Mouse (Mus musculus): ENCODE measurements at regions not wholly inside any gene's neighbourhood (a gene's known extent, or its start where the extent isn't known, plus 50 kb on each side); places are given as distances from the start of the nearest gene placed in this dataset.

- DNase-seq (ENCODE audit: inconsistent ontology term), result no peak
These were observed 78.0 kb upstream of the Gm11232 start for GRCm38 (mm10) chr4:71835737-71836136.

DNA sequence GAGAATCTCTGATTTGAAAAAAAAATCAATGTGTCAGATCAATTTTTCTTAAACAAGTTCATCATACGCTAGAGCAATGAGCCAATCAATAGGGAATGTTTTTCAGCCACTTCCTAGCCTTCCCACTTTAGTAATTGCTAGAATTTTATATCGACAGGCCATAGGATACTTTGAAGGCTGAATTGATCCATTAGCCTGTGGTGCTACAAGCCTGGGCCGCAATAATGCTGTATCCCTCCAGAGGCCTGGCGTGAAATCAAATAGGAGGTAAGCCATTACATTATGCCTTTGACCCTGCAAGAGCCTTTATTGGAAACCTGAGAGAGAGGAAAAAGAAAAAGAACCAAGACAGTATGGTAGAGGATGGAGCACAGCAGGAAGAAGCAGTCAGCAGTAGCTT, 53.7 kb upstream of the Gm11232 start:
- DNase-seq (ENCODE audit: inconsistent ontology term), result no peak

DNA sequence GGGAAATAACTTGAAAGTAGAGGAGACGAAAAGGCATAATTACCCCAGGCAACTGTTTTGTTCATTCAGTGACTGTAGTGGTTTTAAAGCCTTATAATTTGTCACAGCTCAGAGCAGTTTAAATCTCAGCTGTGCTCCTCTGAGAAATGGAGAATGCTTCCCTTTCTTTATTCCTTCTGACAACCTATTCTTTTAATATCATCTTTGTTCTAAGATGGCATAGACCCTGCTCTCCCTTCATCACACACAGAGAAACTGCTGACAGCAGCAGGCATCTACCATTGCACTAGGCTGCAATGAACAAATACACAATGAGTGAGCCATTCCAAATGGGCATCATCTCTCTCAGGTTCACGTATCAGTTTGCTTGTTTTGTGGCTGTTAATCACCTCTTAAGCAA, 50.5 kb upstream of the Gm11232 start:
- no peak for DNase-seq (ENCODE audit: inconsistent ontology term)

Measured in Muller cell, postnatal 12 days (primary cell).